Mouse (Mus musculus) bone marrow, adult 2 months (tissue): ENCODE data around the gene Spock1. TPM values are rescaled to one million over a fixed set of nuclear protein-coding genes. Genes with fewer than 3 reads are reported as not detected.

Experiments
- H3K27ac ChIP-seq: fragments of 200-500 bp; 2 replicates; pipeline ENCODE4 v1.5.1; 2012; ENCODE audit warnings: low read depth, mild to moderate bottlenecking, control low read depth, inconsistent platforms, low read length; ENCODE audit not compliant: control insufficient read depth, poor library complexity, insufficient read depth
- H3K4me1 ChIP-seq: fragments of 200-500 bp; 2 replicates; pipeline ENCODE4 v1.6.1; 2011; ENCODE audit warnings: low read length; ENCODE audit not compliant: control insufficient read depth, insufficient read depth
- H3K4me3 ChIP-seq: fragments of 200-500 bp; replicated peaks from 2 replicates; pipeline ENCODE3; 2011; ENCODE audit warnings: mild to moderate bottlenecking, low read depth, low read length, control low read depth; ENCODE audit not compliant: control insufficient read depth
- CTCF ChIP-seq: fragments of 200-500 bp; IDR thresholded peaks from 2 replicates; pipeline ENCODE4 v1.5.1; 2011; ENCODE audit warnings: low read length, control low read depth; ENCODE audit not compliant: control insufficient read depth, insufficient read depth
- POLR2A ChIP-seq: fragments of 200-500 bp; IDR thresholded peaks from 2 replicates; pipeline ENCODE4 v1.6.1; 2011; ENCODE audit warnings: low read depth, mild to moderate bottlenecking, control low read depth, low read length, borderline replicate concordance; ENCODE audit not compliant: control insufficient read depth
- WGBS: fragments of 180-500 bp; shearing (Covaris S2); methylation state at CpG from one replicate; pipeline ENCODE4 v1.1.7; 2018; 5-methylcytosine and 5-hydroxymethylcytosine counted together
- polyA plus RNA-seq: library from polyadenylated mRNA; stranded (reverse); fragments of >200 nt; gene quantifications from 2 replicates; pipeline ENCODE4 v1.2.4, GENCODE M21; 2011; ENCODE audit warnings: low replicate concordance; ENCODE audit not compliant: missing spikeins, insufficient read depth, insufficient read length

The Spock1 gene
- polyA plus RNA-seq, 1 experiment: 0.87 TPM

GRCm38 (mm10) chr13:57521152-57521551 is 387.0 kb downstream of the Spock1 start:
- 24% methylated on average over 3 of the region's 3 CpGs for WGBS
- Histone ChIP-seq H3K4me3 (no peak overlapping the region), H3K27ac (no peak overlapping the region), H3K4me1 (no peaks in the 10 kb centered on the region)
- TF ChIP-seq CTCF (no peak), POLR2A (no peak)

- H3K27ac ChIP-seq: no peak overlapping the region
- H3K4me1 ChIP-seq: no peaks in the 10 kb centered on the region
- 80% methylated on average over 11 of the region's 11 CpGs for WGBS
- TF ChIP-seq POLR2A: no peak
- no peak for TF ChIP-seq CTCF
- H3K4me3 ChIP-seq: no peak overlapping the region
These were observed 388.3 kb downstream of the Spock1 start for GRCm38 (mm10) chr13:57519790-57520189.

DNA sequence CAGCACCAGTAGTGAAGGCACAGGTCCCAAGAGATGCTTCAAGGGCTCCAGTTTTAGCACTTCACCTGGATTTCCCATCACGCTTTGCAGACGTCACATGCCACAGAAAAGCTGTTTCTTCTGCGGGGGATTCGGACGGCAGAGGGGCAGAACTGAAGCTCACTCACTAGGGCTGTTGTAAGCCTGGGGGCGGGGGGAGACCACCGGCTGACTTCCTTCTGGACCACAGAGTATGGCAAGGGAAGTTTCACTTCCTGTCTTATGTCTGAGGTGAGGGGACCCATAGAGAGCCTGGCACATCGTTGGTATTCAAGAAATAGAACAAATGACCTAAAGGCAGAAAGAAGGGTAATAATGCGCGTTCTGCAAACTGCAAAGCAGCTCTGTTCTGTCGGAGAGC is 392.4 kb downstream of the Spock1 start:
- Histone ChIP-seq H3K27ac (no peak overlapping the region), H3K4me3 (no peak overlapping the region), H3K4me1 (no peaks in the 10 kb centered on the region)
- TF ChIP-seq POLR2A: no peak
- TF ChIP-seq CTCF: no peak
- 11% methylated on average over 11 of the region's 11 CpGs for WGBS

DNA sequence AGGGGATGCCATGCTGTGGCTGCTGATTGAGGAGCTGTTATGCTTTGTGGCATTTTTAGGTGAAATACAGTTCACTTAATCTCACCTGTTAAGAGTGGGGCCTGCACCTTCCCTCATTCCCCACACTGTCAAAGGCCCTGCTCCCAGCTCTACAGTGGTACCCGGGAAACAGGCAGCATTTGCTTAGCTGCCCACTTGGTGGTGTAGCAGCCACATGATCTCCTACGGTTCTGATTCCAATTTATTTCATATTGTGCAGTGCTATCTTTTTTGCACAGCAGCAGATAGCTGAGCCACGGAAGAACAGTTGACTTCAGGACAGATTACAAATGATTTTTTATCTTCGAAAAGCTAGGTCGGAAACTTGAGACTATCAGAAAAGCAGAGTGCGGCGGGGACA is 406.6 kb downstream of the Spock1 start:
- H3K4me3 ChIP-seq: no peak overlapping the region
- WGBS: 84% methylated on average over 7 of the region's 7 CpGs
- H3K27ac ChIP-seq: no peak overlapping the region
- no peaks in the 10 kb centered on the region for H3K4me1 ChIP-seq
- TF ChIP-seq CTCF (no peak), POLR2A (no peak)

DNA sequence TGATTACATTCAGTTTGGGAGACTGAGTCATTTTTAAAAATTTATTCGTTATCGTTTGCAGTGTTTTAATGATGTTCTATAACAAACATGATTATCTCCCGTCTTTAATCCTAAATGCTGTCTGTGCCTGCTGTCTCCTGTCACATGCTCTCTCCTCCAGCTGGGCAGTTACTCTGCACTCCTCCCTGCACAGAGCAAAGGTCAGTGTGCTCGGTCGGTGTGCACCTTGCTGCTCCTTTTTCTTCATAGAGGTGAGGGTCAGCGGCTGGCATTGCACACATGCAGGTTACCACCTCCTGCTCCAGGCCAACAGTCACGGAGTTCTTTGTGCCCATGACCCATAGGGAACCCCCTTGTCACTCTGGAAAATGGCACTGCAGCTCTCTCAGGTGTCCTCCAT is 411.4 kb downstream of the Spock1 start:
- Histone ChIP-seq H3K27ac (no peak overlapping the region), H3K4me3 (no peak overlapping the region), H3K4me1 (no peaks in the 10 kb centered on the region)
- 83% methylated on average over 7 of the region's 7 CpGs for WGBS
- TF ChIP-seq CTCF (no peak), POLR2A (no peak)

DNA sequence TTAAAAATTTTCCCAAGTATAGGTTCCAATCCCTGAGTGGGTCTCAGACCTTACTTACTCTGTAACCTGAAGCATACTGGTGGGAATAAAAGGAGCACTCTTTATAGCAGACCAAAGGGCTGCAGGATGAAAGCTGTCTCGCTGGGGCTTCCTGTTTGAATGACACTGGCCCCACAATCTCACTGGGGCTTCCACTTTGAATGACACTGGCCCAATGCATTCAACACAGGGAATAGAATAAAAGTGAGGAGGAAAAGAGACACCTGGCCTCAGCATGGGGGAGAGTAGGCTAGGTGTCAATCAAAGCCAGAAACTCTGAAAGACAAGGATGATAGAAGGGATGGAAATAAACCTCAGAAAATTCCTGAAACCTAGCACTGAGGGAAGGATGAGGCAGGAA is 413.3 kb downstream of the Spock1 start:
- Histone ChIP-seq H3K4me3 (no peak overlapping the region), H3K27ac (no peak overlapping the region), H3K4me1 (no peaks in the 10 kb centered on the region)
- WGBS: 37% methylated on average over 1 of the region's 1 CpGs
- no peak for TF ChIP-seq POLR2A
- TF ChIP-seq CTCF: no peak

DNA sequence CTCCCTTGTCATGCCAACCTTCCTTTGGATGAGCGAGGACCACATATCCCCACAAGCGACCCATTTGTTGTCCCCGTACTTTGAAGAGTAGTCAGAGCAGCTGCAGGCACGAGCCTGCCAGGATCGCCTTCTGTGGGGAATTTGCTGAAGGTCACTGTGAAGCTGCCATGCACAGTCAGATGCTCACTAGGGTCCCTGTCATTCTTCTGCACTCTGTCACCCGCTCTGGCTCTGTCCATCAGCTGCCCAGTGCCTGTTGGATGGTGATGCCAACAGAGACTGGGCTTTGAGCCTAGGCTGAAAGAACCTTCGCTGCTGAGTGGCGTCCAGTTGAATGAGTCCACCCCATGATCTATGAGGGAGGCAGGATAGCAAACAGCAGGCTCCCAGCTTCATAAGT is 419.2 kb downstream of the Spock1 start:
- no peak for TF ChIP-seq POLR2A
- no peak for TF ChIP-seq CTCF
- 84% methylated on average over 8 of the region's 8 CpGs for WGBS
- H3K4me1 ChIP-seq: no peaks in the 10 kb centered on the region
- no peak overlapping the region for H3K27ac ChIP-seq
- no peak overlapping the region for H3K4me3 ChIP-seq

GRCm38 (mm10) chr13:57484426-57485168 is 423.5 kb downstream of the Spock1 start:
- no peaks in the 10 kb centered on the region for H3K4me1 ChIP-seq
- WGBS: 79% methylated on average over 16 of the region's 16 CpGs
- TF ChIP-seq POLR2A: no peak
- no peak for TF ChIP-seq CTCF
- no peak overlapping the region for H3K4me3 ChIP-seq
- no peak overlapping the region for H3K27ac ChIP-seq

- H3K4me3 ChIP-seq: no peak overlapping the region
- 25% methylated on average over 6 of the region's 6 CpGs for WGBS
- no peak overlapping the region for H3K27ac ChIP-seq
- no peaks in the 10 kb centered on the region for H3K4me1 ChIP-seq
- TF ChIP-seq POLR2A (no peak), CTCF (no peak)
These were observed 431.4 kb downstream of the Spock1 start for GRCm38 (mm10) chr13:57476700-57477099.
